Mouse (Mus musculus): ENCODE data around the gene Glis3. TPM values are rescaled to one million over a fixed set of nuclear protein-coding genes. Genes with fewer than 3 reads are reported as not detected.

Glis3 gene
- polyA plus RNA-seq, 1 experiment from 2014 or later: 4.4 TPM

DNA sequence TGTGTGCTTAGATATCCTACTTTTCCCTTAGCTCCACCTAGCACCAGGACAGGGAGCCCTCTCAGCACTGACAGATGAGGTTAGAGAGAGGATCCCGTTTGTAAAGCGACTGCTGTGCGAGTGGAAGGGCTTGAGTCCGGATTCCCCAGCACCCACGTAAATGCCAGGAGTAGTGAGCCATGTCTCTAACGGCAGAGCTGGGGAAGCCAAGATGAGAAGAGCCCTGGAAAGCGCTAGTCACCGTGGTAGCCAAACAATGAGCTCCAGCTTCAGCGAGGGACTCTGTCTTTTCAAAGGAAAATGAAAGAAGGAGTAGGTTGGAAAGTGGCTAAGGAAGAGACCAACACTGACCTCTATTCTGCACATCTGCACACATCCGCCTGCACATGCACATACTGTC, 16.7 kb downstream of the Glis3 start:
- Histone ChIP-seq H3K27ac (replicated peaks; ENCODE audit: low read depth, low read length) (no peak overlapping the region), H3K4me1 (ENCODE audit: control insufficient read depth, insufficient read depth, low read length) (peaks cover 5% of the 10 kb centered on the region), H3K4me3 (replicated peaks; ENCODE audit: low read depth, low read length) (no peak overlapping the region), H3K4me2 (ENCODE audit: low read length) (no peak overlapping the region), H3K36me3 (ENCODE audit: control insufficient read depth, insufficient read depth, low read length) (no peaks in the 10 kb centered on the region), H3K9ac (replicated peaks; ENCODE audit: low read length) (no peak overlapping the region), H3K9me3 (ENCODE audit: control insufficient read depth, low read length) (no peaks in the 10 kb centered on the region), H3K27me3 (ENCODE audit: control insufficient read depth, insufficient read depth, low read length) (no peaks in the 10 kb centered on the region)
- no peak for DNase-seq
- 46% methylated on average over 10 of the region's 10 CpGs for WGBS
- no peak for ATAC-seq (ENCODE audit: low FRiP score, low TSS enrichment)

DNA sequence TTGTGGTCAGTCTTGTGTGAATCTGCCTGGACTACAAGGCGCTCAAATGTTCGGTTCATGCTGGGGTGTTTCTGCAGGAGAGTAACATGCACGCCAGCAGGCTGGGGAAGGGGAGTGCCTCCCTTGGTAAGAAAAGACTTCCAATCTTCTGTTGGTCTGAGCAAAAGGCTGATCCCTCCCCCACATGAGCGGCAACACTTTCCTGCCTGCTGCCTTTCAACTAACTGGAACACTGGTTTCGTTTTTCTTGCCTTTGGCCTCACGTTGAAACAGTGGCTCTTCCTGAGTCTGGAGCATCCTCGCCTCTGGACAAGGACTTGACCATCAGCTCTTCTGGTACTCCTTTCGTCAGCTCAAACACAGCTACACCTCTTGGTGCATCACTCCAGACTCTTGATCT, 17.4 kb downstream of the Glis3 start:
- no peaks in the 10 kb centered on the region for H3K36me3 ChIP-seq (ENCODE audit: control insufficient read depth, insufficient read depth, low read length)
- H3K27me3 ChIP-seq (ENCODE audit: control insufficient read depth, insufficient read depth, low read length): no peaks in the 10 kb centered on the region
- H3K4me3 ChIP-seq (replicated peaks; ENCODE audit: low read depth, low read length): no peak overlapping the region
- no peak for DNase-seq
- WGBS: 70% methylated on average over 8 of the region's 8 CpGs
- no peak for ATAC-seq (ENCODE audit: low FRiP score, low TSS enrichment)
- H3K9ac ChIP-seq (replicated peaks; ENCODE audit: low read length): no peak overlapping the region
- H3K4me1 ChIP-seq (ENCODE audit: control insufficient read depth, insufficient read depth, low read length): peaks cover 7% of the 10 kb centered on the region
- no peak overlapping the region for H3K4me2 ChIP-seq (ENCODE audit: low read length)
- H3K9me3 ChIP-seq (ENCODE audit: control insufficient read depth, low read length): no peaks in the 10 kb centered on the region
- no peak overlapping the region for H3K27ac ChIP-seq (replicated peaks; ENCODE audit: low read depth, low read length)

DNA sequence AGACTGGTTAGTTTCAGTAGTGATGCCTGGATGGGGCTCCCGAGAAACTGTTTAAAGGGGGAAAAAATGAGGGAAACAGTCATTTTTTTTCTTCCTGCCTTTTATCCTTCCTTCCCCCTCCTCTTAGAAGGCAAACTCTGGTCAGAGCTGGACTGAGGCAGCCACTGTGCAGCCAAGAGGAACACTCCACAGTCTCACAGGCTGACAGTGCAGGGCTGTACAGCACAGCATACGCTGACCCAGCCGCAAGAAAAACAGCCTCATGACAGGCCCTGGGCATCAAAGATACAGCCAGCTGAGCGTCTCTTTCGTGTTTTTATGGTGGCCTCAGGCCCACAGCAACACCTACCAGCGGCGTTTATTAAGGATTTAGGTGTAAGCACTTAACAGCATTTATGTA, 19.0 kb downstream of the Glis3 start:
- no peak for ATAC-seq (ENCODE audit: low FRiP score, low TSS enrichment)
- Histone ChIP-seq H3K9me3 (ENCODE audit: control insufficient read depth, low read length) (no peaks in the 10 kb centered on the region), H3K27ac (replicated peaks; ENCODE audit: low read depth, low read length) (no peak overlapping the region), H3K4me1 (ENCODE audit: control insufficient read depth, insufficient read depth, low read length) (peaks cover 11% of the 10 kb centered on the region), H3K36me3 (ENCODE audit: control insufficient read depth, insufficient read depth, low read length) (no peaks in the 10 kb centered on the region), H3K27me3 (ENCODE audit: control insufficient read depth, insufficient read depth, low read length) (no peaks in the 10 kb centered on the region), H3K4me2 (ENCODE audit: low read length) (no peak overlapping the region), H3K9ac (replicated peaks; ENCODE audit: low read length) (no peak overlapping the region), H3K4me3 (replicated peaks; ENCODE audit: low read depth, low read length) (no peak overlapping the region)
- DNase-seq: no peak
- 71% methylated on average over 7 of the region's 7 CpGs for WGBS

DNA sequence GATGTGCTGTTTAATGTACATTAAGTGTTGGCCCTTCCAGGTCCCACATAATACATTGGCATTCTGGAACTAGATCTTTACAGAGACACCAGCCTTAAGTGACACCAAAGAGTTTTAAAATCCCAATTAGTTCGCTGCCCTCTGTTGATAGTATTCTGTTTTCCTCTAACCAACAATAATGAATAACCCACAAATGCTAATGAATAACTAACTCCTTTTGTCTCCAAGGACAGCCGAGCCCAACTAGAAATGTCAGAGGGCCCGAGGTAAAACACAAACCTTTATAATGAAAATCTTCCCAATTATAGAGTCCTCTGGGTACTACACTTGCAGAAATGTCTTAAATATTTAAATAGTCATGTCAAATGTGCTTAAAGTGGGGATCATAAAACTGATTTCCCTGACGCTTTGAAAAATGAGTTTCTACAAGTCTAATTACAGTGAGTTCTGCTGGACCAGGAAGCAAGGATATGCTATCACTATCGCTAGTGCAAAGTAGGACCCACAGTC, 22.1 kb downstream of the Glis3 start:
- Histone ChIP-seq H3K9me3 (ENCODE audit: control insufficient read depth, low read length) (no peaks in the 10 kb centered on the region), H3K9ac (replicated peaks; ENCODE audit: low read length) (no peak overlapping the region), H3K27ac (replicated peaks; ENCODE audit: low read depth, low read length) (no peak overlapping the region), H3K4me2 (ENCODE audit: low read length) (no peak overlapping the region), H3K36me3 (ENCODE audit: control insufficient read depth, insufficient read depth, low read length) (no peaks in the 10 kb centered on the region), H3K4me3 (replicated peaks; ENCODE audit: low read depth, low read length) (no peak overlapping the region), H3K27me3 (ENCODE audit: control insufficient read depth, insufficient read depth, low read length) (no peaks in the 10 kb centered on the region), H3K4me1 (ENCODE audit: control insufficient read depth, insufficient read depth, low read length) (peaks cover 11% of the 10 kb centered on the region)
- DNase-seq (peak; percentile 52), ATAC-seq (ENCODE audit: low FRiP score, low TSS enrichment) (no peak; the same call in 1 of the 2 replicates)
- WGBS: 47% methylated on average over 5 of the region's 5 CpGs

DNA sequence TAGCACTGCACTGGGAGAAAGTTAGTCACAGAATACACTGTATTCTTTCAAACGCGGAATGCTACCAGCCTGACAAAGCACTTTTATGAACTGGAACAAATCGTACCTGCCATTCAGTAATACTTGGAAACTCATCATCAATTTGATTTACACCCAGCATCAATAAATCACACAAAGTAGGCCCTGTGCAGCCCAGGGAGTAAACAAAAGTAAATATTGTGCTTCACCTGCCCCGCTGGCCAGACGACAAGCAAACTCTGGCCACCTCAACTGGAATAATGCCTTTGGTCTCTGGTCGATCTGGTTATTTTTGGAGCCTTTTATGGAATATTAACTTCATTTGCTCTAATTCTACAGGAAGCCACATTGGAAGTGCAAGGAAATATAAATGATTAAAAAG, 23.0 kb downstream of the Glis3 start:
- Histone ChIP-seq H3K4me2 (ENCODE audit: low read length) (no peak overlapping the region), H3K36me3 (ENCODE audit: control insufficient read depth, insufficient read depth, low read length) (no peaks in the 10 kb centered on the region), H3K9me3 (ENCODE audit: control insufficient read depth, low read length) (no peaks in the 10 kb centered on the region), H3K27me3 (ENCODE audit: control insufficient read depth, insufficient read depth, low read length) (no peaks in the 10 kb centered on the region), H3K9ac (replicated peaks; ENCODE audit: low read length) (no peak overlapping the region), H3K4me3 (replicated peaks; ENCODE audit: low read depth, low read length) (no peak overlapping the region), H3K27ac (replicated peaks; ENCODE audit: low read depth, low read length) (no peak overlapping the region), H3K4me1 (ENCODE audit: control insufficient read depth, insufficient read depth, low read length) (peaks cover 11% of the 10 kb centered on the region)
- 80% methylated on average over 6 of the region's 6 CpGs for WGBS
- DNase-seq: no peak
- ATAC-seq (ENCODE audit: low FRiP score, low TSS enrichment): no peak

DNA sequence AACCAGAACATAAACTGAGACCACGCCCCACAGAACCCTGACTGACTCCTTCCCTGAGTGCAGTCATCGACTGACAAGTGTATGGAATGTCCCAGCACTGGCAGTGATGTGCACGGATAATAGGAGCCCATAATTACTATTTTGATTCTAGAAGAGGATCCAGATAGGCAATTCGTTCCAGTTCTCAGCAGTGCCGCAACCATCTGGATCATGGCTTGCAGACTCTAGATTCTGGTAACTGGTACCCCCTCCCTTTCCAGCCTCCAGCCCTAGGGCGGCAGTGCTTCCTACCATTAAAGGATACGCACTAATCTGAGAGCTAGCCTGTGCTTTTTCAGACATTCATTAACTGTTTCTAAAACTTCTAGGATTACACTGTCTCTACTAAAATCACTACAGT, 24.7 kb downstream of the Glis3 start:
- ATAC-seq (ENCODE audit: low FRiP score, low TSS enrichment) (no peak), DNase-seq (no peak)
- no peak overlapping the region for H3K27ac ChIP-seq (replicated peaks; ENCODE audit: low read depth, low read length)
- peaks cover 11% of the 10 kb centered on the region for H3K4me1 ChIP-seq (ENCODE audit: control insufficient read depth, insufficient read depth, low read length)
- no peaks in the 10 kb centered on the region for H3K9me3 ChIP-seq (ENCODE audit: control insufficient read depth, low read length)
- no peak overlapping the region for H3K4me3 ChIP-seq (replicated peaks; ENCODE audit: low read depth, low read length)
- no peak overlapping the region for H3K9ac ChIP-seq (replicated peaks; ENCODE audit: low read length)
- no peaks in the 10 kb centered on the region for H3K27me3 ChIP-seq (ENCODE audit: control insufficient read depth, insufficient read depth, low read length)
- 79% methylated on average over 7 of the region's 7 CpGs for WGBS
- no peak overlapping the region for H3K4me2 ChIP-seq (ENCODE audit: low read length)
- H3K36me3 ChIP-seq (ENCODE audit: control insufficient read depth, insufficient read depth, low read length): no peaks in the 10 kb centered on the region

DNA sequence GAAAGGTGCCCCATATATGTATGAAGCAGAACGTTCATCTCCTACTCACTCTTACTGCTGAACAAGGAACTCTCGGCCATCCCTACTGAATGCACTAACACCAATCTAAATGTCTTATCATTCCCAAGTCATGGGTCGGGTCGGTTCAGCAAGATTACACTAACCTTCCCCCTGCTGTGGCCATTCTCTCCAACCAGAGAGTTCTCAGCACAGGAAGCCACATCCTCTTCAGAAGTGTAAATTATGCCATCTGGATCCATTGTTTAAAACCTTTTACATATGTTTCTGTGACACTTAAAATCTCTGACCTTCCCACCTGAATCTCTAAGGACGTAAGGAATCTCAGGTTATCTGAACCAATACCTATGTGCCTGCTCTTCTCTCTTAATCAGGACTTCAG, 29.0 kb downstream of the Glis3 start:
- Histone ChIP-seq H3K4me2 (ENCODE audit: low read length) (no peak overlapping the region), H3K4me3 (replicated peaks; ENCODE audit: low read depth, low read length) (no peak overlapping the region), H3K27me3 (ENCODE audit: control insufficient read depth, insufficient read depth, low read length) (no peaks in the 10 kb centered on the region), H3K36me3 (ENCODE audit: control insufficient read depth, insufficient read depth, low read length) (no peaks in the 10 kb centered on the region), H3K27ac (replicated peaks; ENCODE audit: low read depth, low read length) (no peak overlapping the region), H3K4me1 (ENCODE audit: control insufficient read depth, insufficient read depth, low read length) (no peaks in the 10 kb centered on the region), H3K9ac (replicated peaks; ENCODE audit: low read length) (no peak overlapping the region), H3K9me3 (ENCODE audit: control insufficient read depth, low read length) (no peaks in the 10 kb centered on the region)
- no peak for DNase-seq
- WGBS: 86% methylated on average over 5 of the region's 5 CpGs
- ATAC-seq (ENCODE audit: low FRiP score, low TSS enrichment): no peak

DNA sequence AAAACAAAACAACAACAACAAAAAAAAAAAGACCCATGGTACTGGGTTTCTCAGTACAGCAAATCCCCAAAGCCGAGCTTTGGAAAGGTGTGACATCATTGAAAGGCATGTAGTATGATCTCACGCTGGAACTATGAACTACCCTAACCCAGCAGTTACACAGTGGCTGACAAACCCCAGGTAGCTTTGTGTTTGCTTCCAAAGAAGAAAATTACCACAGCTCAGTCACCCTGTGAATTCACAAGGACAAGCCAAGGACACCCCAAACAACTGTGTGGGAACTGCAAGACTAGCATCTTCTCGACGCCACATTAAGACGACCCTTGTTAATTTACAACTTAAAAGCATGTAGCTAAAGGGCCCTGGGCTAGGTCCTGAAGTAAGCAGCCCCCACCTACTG, 30.4 kb downstream of the Glis3 start:
- H3K9me3 ChIP-seq (ENCODE audit: control insufficient read depth, low read length): no peaks in the 10 kb centered on the region
- H3K27me3 ChIP-seq (ENCODE audit: control insufficient read depth, insufficient read depth, low read length): no peaks in the 10 kb centered on the region
- no peak overlapping the region for H3K27ac ChIP-seq (replicated peaks; ENCODE audit: low read depth, low read length)
- no peak for DNase-seq
- no peaks in the 10 kb centered on the region for H3K36me3 ChIP-seq (ENCODE audit: control insufficient read depth, insufficient read depth, low read length)
- H3K4me2 ChIP-seq (ENCODE audit: low read length): no peak overlapping the region
- H3K9ac ChIP-seq (replicated peaks; ENCODE audit: low read length): no peak overlapping the region
- no peak overlapping the region for H3K4me3 ChIP-seq (replicated peaks; ENCODE audit: low read depth, low read length)
- WGBS: 78% methylated on average over 5 of the region's 5 CpGs
- no peaks in the 10 kb centered on the region for H3K4me1 ChIP-seq (ENCODE audit: control insufficient read depth, insufficient read depth, low read length)
- ATAC-seq (ENCODE audit: low FRiP score, low TSS enrichment): no peak

DNA sequence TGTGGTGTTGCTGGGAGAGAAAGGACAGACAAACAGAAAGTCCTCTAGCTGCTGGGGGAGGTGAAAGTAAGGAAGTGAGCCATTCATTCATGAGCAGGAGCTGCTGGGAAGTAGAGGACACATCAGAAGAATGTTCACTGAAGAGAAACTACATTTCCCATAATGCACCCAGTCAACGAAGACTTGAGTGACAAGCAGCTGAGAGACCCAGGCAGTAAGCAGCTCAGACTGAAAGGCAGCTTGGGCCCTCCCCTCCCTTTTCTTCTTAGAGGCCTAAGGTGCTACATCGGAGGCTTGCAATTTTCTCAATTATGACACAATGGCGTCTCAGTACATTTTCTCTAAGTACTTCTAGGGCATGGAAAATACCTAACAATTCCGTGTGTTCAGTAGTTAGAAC, 31.0 kb downstream of the Glis3 start:
- Histone ChIP-seq H3K9ac (replicated peaks; ENCODE audit: low read length) (no peak overlapping the region), H3K4me3 (replicated peaks; ENCODE audit: low read depth, low read length) (no peak overlapping the region), H3K4me1 (ENCODE audit: control insufficient read depth, insufficient read depth, low read length) (no peaks in the 10 kb centered on the region), H3K27me3 (ENCODE audit: control insufficient read depth, insufficient read depth, low read length) (no peaks in the 10 kb centered on the region), H3K9me3 (ENCODE audit: control insufficient read depth, low read length) (no peaks in the 10 kb centered on the region), H3K4me2 (ENCODE audit: low read length) (no peak overlapping the region), H3K27ac (replicated peaks; ENCODE audit: low read depth, low read length) (no peak overlapping the region), H3K36me3 (ENCODE audit: control insufficient read depth, insufficient read depth, low read length) (no peaks in the 10 kb centered on the region)
- ATAC-seq (ENCODE audit: low FRiP score, low TSS enrichment) (no peak), DNase-seq (peak; percentile 58)
- WGBS: 54% methylated on average over 4 of the region's 4 CpGs

All from midbrain, embryonic 14.5 days (tissue).